Mouse (Mus musculus) liver, embryonic 14.5 days (tissue): ENCODE results near the gene Rbfox1.

Experiments
- CTCF ChIP-seq: IDR thresholded peaks from 2 replicates; pipeline ENCODE4 v1.5.1; 2016; ENCODE audit warnings: antibody characterized with exemption, low read depth, control low read depth
- EP300 ChIP-seq: IDR thresholded peaks from 2 replicates; pipeline ENCODE4 v1.6.1; 2016; ENCODE audit warnings: antibody characterized with exemption, low read depth

- TF ChIP-seq CTCF (no peak), EP300 (no peak)
These were observed 1277.0 kb downstream of the Rbfox1 start for GRCm38 (mm10) chr16:7162168-7162567.
